Mouse (Mus musculus): ENCODE data around the gene Rnf4.

DNA sequence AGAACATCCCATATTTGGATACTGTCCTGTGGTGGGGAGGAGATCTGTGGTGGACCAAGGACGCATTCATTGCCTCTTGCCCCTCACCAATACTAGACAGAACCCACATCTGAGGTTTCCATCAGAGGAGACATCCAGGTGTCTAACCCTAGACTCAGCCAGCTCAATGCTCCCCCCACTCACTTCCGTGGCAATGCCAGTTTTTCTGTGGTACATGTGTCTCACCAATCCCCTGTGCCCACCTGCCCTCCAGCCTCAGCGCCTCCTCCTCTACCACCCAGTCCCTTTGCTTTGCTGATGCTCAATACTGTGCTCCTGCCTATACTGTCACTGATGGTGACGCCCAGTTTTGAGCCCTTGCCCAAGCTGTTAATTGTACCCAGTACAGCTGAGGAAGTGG is 14.9 kb upstream of the Rnf4 start:
- TF ChIP-seq CTCF (IDR thresholded peaks at IDR 0.05; ENCODE audit: borderline replicate concordance, insufficient read depth, low read depth, low read length) (no peak), POLR2A (IDR thresholded peaks at IDR 0.05; ENCODE audit: borderline replicate concordance, insufficient read depth, low read length) (no peak)
